Mouse (Mus musculus) liver, postnatal 0 days (tissue): ENCODE measurements at regions not wholly inside any gene's neighbourhood (a gene's known extent, or its start where the extent isn't known, plus 50 kb on each side); places are given as distances from the start of the nearest gene placed in this dataset. TPM values are rescaled to one million over a fixed set of nuclear protein-coding genes. Genes with fewer than 3 reads are reported as not detected.

Experiments used
- ATAC-seq: fragments of 200-750 bp; cut with Nextera tagmentation; 2 replicates; pipeline ENCODE4 v1.8.0; 2017; ENCODE audit warnings: mild to moderate bottlenecking, moderate library complexity
- DNase-seq: peaks from one replicate; pipeline ENCODE4 v3.0.0-alpha.2; 2016
- H3K27ac ChIP-seq: fragments of 300-500 bp; sonication (generic); 2 replicates; pipeline ENCODE4 v1.5.1; 2014; ENCODE audit warnings: antibody characterized with exemption, moderate library complexity, mild to moderate bottlenecking, low read depth
- H3K27me3 ChIP-seq: fragments of 300-500 bp; sonication (generic); 2 replicates; pipeline ENCODE4 v1.6.1; 2014; ENCODE audit warnings: low read length, control low read depth, mixed read lengths; ENCODE audit not compliant: insufficient read depth
- H3K36me3 ChIP-seq: fragments of 300-500 bp; sonication (generic); replicated peaks from 2 replicates; pipeline ENCODE4 v1.6.1; 2014; ENCODE audit warnings: mild to moderate bottlenecking, control low read depth, low read length, moderate library complexity, mixed read lengths; ENCODE audit not compliant: insufficient read depth
- H3K4me1 ChIP-seq: fragments of 300-500 bp; sonication (generic); 2 replicates; pipeline ENCODE4 v1.6.1; 2014; ENCODE audit warnings: antibody characterized with exemption, mild to moderate bottlenecking, control low read depth; ENCODE audit not compliant: insufficient read depth
- H3K4me2 ChIP-seq: fragments of 300-500 bp; sonication (generic); 2 replicates; pipeline ENCODE4 v1.6.1; 2014; ENCODE audit warnings: low read depth, mild to moderate bottlenecking, low read length, moderate library complexity, mixed read lengths
- H3K4me3 ChIP-seq: fragments of 300-500 bp; sonication (generic); 2 replicates; pipeline ENCODE4 v1.5.1; 2014; ENCODE audit warnings: low read depth, low read length
- H3K9ac ChIP-seq: fragments of 300-500 bp; sonication (generic); replicated peaks from 2 replicates; pipeline ENCODE4 v1.6.1; 2014; ENCODE audit warnings: mild to moderate bottlenecking, moderate library complexity
- H3K9me3 ChIP-seq: fragments of 300-500 bp; sonication (generic); 2 replicates; pipeline ENCODE4 v1.6.1; 2016; ENCODE audit warnings: mild to moderate bottlenecking, control low read depth, low read length, mixed read lengths
- CTCF ChIP-seq: sonication (generic); IDR thresholded peaks from 2 replicates; pipeline ENCODE4 v1.5.1; 2016; ENCODE audit warnings: antibody characterized with exemption, low read depth
- EP300 ChIP-seq: IDR thresholded peaks from 2 replicates; pipeline ENCODE4 v1.6.1; 2016; ENCODE audit warnings: antibody characterized with exemption, low read depth, mild to moderate bottlenecking
- WGBS: fragments of 180-500 bp; shearing (Covaris S2); extraction: QIAGEN DNeasy Blood & Tissue Kit; methylation state at CpG from one replicate; pipeline ENCODE4 v1.1.7; 2014; ENCODE audit not compliant: insufficient replicate concordance; 5-methylcytosine and 5-hydroxymethylcytosine counted together
- microRNA-seq: library from miRNA; unstranded; fragments of <30 nt; microRNA quantifications from one replicate; pipeline ENCODE4, GENCODE M21; 2016

DNA sequence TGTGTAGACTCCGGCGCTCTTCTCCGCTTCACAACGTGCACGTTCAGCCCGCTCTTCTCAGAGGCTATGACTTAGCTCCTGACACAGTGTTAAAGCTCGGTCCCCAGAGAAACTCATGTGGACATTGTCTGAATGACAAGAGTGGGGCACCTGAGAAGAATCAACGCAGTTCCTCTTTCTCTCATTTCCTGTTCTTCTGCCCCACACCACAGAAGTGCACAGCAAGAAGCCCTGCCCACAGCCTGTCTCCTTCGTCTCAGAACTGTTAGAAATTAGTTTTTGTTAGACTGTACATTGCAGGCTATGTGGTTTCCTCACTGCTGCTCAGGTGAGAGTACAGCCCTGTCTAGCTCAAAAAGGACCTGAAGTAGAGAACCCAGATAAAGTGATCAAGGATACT is 94.1 kb upstream of the Nsun2 start:
- Histone ChIP-seq H3K36me3 (no peaks in the 10 kb centered on the region), H3K4me3 (no peak overlapping the region), H3K9ac (no peak overlapping the region), H3K27ac (no peak overlapping the region), H3K9me3 (no peaks in the 10 kb centered on the region), H3K4me1 (no peaks in the 10 kb centered on the region), H3K4me2 (no peak overlapping the region), H3K27me3 (no peaks in the 10 kb centered on the region)
- DNase-seq (no peak), ATAC-seq (no peak)
- no peak for TF ChIP-seq EP300
- no peak for TF ChIP-seq CTCF
- 61% methylated on average over 9 of the region's 9 CpGs for WGBS

GRCm38 (mm10) chr13:69441798-69442197 is 91.7 kb upstream of the Nsun2 start:
- WGBS: 62% methylated on average over 1 of the region's 1 CpGs
- H3K4me2 ChIP-seq: no peak overlapping the region
- ATAC-seq: no peak
- H3K4me3 ChIP-seq: no peak overlapping the region
- DNase-seq: no peak
- no peak overlapping the region for H3K27ac ChIP-seq
- H3K36me3 ChIP-seq: no peaks in the 10 kb centered on the region
- no peak overlapping the region for H3K9ac ChIP-seq
- H3K9me3 ChIP-seq: no peaks in the 10 kb centered on the region
- TF ChIP-seq CTCF: no peak
- no peak for TF ChIP-seq EP300
- no peaks in the 10 kb centered on the region for H3K4me1 ChIP-seq
- H3K27me3 ChIP-seq: no peaks in the 10 kb centered on the region

- Histone ChIP-seq H3K4me2 (no peak overlapping the region), H3K4me1 (no peaks in the 10 kb centered on the region), H3K4me3 (no peak overlapping the region), H3K9ac (no peak overlapping the region), H3K27ac (no peak overlapping the region), H3K9me3 (no peaks in the 10 kb centered on the region), H3K27me3 (no peaks in the 10 kb centered on the region), H3K36me3 (no peaks in the 10 kb centered on the region)
- DNase-seq: no peak
- ATAC-seq: no peak
- TF ChIP-seq EP300 (no peak), CTCF (no peak)
- WGBS: 76% methylated on average over 4 of the region's 4 CpGs
Measured at GRCm38 (mm10) chr13:69445611-69446010, 87.9 kb upstream of the Nsun2 start.

Small RNA genes lying in the stretch of these regions (microRNA-seq; reads per million reads assigned to microRNA genes)
- gene Gm44375: not detected
